Mouse (Mus musculus) MEL (cell line): Measurements from ENCODE around the gene Triobp.

Experiments
- POLR2A ChIP-seq, 2 experiments: IDR thresholded peaks; 2 replicates each; pipeline ENCODE4 v1.6.1; 2011 to 2012; ENCODE audit warnings: low read length in 2 of 2, mild to moderate bottlenecking in 2 of 2, control low read depth in 1 of 2, improper control_type of control experiment in 1 of 2, low read depth in 1 of 2, moderate library complexity in 1 of 2; ENCODE audit not compliant: control insufficient read depth in 1 of 2, insufficient read depth in 1 of 2, poor library complexity in 1 of 2
- SMC3 ChIP-seq: IDR thresholded peaks from 2 replicates; pipeline ENCODE4 v1.6.1; 2011; ENCODE audit warnings: low read depth, low read length, improper control_type of control experiment

- TF ChIP-seq POLR2A (IDR thresholded peaks at IDR 0.05; ENCODE audit: control insufficient read depth in 1 of 2, insufficient read depth in 1 of 2, low read depth in 1 of 2, low read length in 2 of 2, poor library complexity in 1 of 2) (no peak), SMC3 (no peak)
These were observed 39.1 kb upstream of the Triobp start for GRCm38 (mm10) chr15:78908399-78908798.
